ENCODE assay signal across 33 mouse cellular contexts in the genomic region with DNA sequence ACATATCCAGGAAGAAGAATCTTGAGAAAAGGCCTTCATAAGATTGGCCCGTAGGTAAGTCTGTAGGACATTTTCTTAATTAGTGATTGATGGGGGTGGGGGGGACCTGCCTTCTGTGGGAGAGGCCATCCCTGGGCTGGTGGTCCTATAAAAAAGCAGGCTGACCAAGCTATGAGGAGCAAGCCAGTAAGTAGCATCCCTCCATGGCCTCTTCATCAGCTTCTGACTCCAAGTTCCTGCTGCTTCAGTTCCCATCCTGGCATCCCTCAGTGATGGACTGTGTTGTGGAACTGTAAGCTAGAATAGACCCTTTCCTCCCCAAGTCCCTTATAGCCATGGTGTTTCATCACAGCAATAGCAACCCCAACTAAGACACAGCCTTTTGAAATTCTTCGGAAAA. TPM values are rescaled to one million over a fixed set of nuclear protein-coding genes. Genes with fewer than 3 reads are reported as not detected.
"Had no signal": no experiment of that assay in that cellular context is flagged by ENCODE, and none has a peak within 500 bp of the region (broad histone marks: within the 10 kb centered on the region; RNA-seq: fewer than 3 reads in every experiment).

No protein-coding gene starts in this region.

- DNase-seq: heart, postnatal 14 days; heart, postnatal 36 days; heart, postnatal 4 days; kidney, adult 11 months; kidney, adult 2 months; kidney, adult 8-10 months; kidney, adult 9 months; kidney, postnatal 10 days; kidney, postnatal 14 days; kidney, postnatal 25 days; kidney, postnatal 36 days; kidney, postnatal 4 days; layer of hippocampus, adult 9-11 months; layer of hippocampus, postnatal 36 days had no signal

- H3K4me3 ChIP-seq: heart, embryonic 12.5 days; heart, embryonic 13.5 days; heart, embryonic 15.5 days; hindbrain, embryonic 10.5 days; hindbrain, embryonic 12.5 days; hindbrain, embryonic 13.5 days; hindbrain, embryonic 15.5 days; intestine, embryonic 15.5 days; kidney, embryonic 15.5 days; layer of hippocampus, adult 2 months; left cerebral cortex, adult 2 months had no signal

- H3K27ac ChIP-seq: heart, embryonic 13.5 days; heart, embryonic 15.5 days; hindbrain, embryonic 10.5 days; hindbrain, embryonic 12.5 days; hindbrain, embryonic 13.5 days; hindbrain, embryonic 14.5 days; hindbrain, embryonic 15.5 days; hindbrain, postnatal 0 days; intestine, embryonic 15.5 days; kidney, embryonic 15.5 days; kidney, postnatal 0 days; layer of hippocampus, adult 2 months; left cerebral cortex, adult 2 months had no signal

- H3K4me1 ChIP-seq: hindbrain, embryonic 12.5 days; hindbrain, embryonic 13.5 days; hindbrain, embryonic 15.5 days had no signal

- H3K9ac ChIP-seq: heart, embryonic 12.5 days; heart, embryonic 13.5 days; heart, embryonic 15.5 days; hindbrain, embryonic 12.5 days; hindbrain, embryonic 13.5 days; hindbrain, embryonic 14.5 days; hindbrain, embryonic 15.5 days; intestine, embryonic 15.5 days; kidney, embryonic 15.5 days had no signal

- H3K9me3 ChIP-seq: heart, embryonic 12.5 days; heart, embryonic 13.5 days; heart, embryonic 15.5 days; hindbrain, embryonic 10.5 days; hindbrain, embryonic 12.5 days; hindbrain, embryonic 13.5 days; hindbrain, embryonic 15.5 days; intestine, embryonic 15.5 days; kidney, embryonic 15.5 days had no signal

- H3K27me3 ChIP-seq: heart, embryonic 12.5 days; heart, embryonic 13.5 days; heart, embryonic 15.5 days; hindbrain, embryonic 12.5 days; hindbrain, embryonic 13.5 days; hindbrain, embryonic 15.5 days; intestine, embryonic 15.5 days; kidney, embryonic 15.5 days had no signal

- ATAC-seq: hindbrain, embryonic 16.5 days; hindbrain, postnatal 0 days; inflammation-experienced regulatory T-cells, adult 6 months; intestine, embryonic 15.5 days; intestine, postnatal 0 days had no signal

- H3K36me3 ChIP-seq: heart, embryonic 12.5 days; heart, embryonic 13.5 days; heart, embryonic 15.5 days; hindbrain, embryonic 10.5 days; hindbrain, embryonic 12.5 days; hindbrain, embryonic 13.5 days; hindbrain, embryonic 15.5 days; intestine, embryonic 15.5 days; kidney, embryonic 15.5 days had no signal

- H3K4me2 ChIP-seq: heart, embryonic 11.5 days; heart, embryonic 12.5 days; heart, embryonic 13.5 days; heart, embryonic 15.5 days; hindbrain, embryonic 12.5 days; hindbrain, embryonic 13.5 days; hindbrain, embryonic 14.5 days; hindbrain, embryonic 15.5 days; intestine, embryonic 15.5 days; kidney, embryonic 15.5 days had no signal

RNA-seq across cellular contexts. Expression of gene Col6a2, which starts 16.5 kb away (rescaled TPM):
- total RNA-seq: hematopoietic stem cell, adult 5-6 weeks had no signal
- polyA plus RNA-seq: inflammation-experienced regulatory T-cells, adult 6 months had no signal
